Mouse (Mus musculus): ENCODE results near the gene Ly86.

Ly86 gene

DNA sequence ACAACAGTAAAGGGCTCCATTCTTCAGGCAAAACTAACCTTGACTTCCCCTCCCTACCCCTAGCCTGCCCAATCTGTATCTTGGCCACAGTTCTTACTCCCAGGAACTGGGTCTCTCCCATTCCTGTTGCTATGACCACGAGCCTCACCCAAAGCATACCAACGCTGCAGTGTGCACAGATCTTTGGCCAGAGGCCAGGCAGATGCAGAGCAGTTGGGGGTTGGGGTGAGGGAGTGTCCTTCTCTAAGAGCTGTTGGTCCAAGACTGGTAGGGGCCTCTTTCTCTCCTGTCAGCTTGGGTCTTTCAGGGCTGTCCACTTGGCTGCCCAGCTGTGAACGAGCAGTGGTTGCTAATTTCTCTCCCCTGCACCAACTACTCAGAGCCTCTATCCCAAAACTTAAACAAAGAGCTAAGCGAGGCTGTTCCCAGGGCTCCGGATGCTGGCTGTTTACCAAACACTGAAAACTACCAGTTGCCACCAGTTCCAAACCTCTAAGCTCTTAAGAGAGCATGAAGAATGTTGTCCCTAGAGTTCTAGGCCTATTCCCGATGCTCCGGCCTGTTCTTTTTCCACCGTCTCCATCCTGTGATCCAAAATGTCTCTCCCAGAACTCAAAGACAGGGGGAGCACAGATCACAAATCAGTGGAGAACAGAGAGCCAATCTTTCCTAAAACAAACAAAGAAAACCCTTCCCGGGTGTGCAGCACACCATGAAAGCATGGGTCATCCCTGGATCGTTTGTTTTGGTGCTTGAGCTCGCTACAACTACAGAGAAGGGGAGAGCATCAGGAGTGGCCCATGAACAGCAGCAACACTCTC is 112.2 kb downstream of the Ly86 start:
- peak; percentile 88 to 91 for DNase-seq (ENCODE audit: low spot score in 2 of 2)

DNA sequence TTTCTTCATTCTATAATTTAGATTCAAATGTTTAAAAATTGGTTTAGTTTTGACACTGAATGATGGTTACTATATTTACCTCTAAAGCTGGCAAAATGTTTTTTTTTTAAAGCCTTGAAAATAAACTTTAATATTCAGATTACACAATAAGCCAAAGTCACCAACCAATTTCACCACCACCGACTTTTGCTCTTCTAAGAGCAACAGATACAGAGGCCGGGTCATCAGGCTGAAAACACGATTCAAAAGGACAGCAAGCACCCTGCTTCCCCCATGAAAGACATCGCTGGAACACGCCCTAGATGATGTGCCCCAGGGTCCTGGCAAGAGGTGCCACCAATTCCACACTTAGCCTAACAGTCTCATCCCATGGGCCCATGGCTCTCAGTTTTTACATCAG is 113.5 kb downstream of the Ly86 start:
- DNase-seq (ENCODE audit: low spot score in 2 of 2): no peak

DNA sequence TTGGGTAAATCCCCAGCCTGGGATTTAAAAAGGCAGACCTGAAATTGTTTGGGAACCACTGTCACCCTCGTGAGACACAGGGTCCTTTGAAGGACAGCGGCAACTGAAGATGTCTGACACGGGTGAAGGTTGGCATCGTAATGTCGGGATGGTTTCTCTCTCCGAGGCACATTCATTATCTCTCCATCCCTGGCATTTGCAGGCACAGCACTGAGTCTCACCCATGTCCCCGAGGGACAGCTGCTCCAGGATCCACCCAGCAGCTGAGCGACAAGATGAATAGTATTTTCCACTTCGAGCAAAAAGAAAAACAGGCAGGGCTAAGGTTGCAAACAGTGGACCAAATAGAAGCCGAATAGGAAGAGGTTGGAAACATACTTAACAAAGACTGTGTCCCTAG is 114.0 kb downstream of the Ly86 start:
- DNase-seq (ENCODE audit: low spot score in 2 of 2): no peak

DNA sequence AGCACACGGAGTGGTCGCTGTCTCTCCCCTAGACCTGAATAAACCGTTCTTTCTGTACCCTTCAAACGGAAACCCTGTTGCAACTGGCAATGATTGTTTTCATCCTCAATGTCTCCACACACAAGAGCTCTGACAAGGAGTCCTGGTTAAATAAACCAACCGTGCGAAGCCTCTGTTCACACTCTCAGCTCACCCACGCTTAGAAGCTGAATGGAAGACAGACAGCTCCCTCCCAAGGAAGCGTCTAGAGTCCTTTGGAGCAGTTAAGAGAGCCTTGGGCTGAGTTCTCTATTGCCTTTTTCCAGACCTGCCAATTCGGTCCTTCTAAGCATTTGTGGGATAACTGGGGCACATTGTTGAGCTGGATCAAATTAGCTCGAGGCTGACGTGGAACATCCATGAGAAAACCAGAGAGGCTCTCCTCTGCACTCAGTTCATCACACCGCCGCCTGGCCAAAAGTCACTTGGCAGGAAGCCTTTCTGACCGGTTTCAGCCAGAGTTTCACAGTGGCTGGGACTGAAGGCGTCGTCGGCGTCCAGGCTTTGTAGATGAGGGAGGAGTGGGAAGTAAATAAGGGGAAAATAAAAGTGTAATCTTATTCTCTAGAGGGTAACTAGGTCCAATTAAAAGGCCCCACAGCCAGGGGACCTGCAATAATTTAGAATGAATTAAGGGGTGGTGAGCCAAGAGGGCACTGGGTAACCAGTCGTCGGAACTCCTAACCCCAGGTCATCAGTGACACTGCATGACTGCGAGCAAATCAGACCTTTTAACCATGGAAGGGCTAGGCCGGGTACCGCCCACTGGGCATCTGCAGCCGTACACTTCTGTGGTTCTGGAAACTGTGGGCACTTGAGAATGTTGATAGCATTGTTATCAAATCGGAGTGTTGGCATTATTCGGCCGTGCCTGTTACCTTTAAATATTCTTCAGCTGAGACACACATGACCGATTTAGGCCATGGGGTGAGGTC is 115.2 kb downstream of the Ly86 start:
- DNase-seq (ENCODE audit: low spot score in 2 of 2): no peak

DNA sequence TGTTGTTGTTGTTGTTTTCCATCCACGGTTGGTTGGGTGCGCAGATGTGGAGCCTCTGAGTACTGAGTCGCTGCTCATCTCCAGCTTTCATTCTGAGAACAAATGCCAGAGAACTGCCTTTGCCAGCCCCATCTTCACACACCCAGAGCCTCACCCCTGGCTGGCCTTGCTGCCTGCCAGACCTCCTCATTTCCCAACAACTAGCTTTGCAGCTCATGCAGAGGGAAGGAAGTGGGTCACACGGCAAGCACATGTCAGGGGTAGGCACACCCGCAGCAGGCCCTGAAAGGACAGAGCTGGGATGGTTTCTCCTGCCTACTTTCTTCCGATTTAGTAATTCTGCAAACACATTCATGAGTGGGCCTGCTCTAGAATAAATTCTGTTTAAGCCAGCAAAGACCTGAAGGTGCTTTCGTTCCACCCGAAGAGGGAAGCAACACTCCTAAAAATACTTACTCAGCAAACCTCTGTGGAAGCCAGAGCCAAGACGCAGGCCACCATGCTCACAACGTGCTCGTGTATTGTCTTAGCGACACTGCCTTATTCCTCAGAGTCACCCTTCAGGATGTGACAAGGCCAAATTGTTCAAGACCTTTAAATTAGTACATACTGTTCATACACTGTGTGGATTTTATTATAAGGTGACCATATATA is 117.2 kb downstream of the Ly86 start:
- peak in 1 of 2 experiments; percentile 40 for DNase-seq (ENCODE audit: low spot score in 2 of 2)

DNA sequence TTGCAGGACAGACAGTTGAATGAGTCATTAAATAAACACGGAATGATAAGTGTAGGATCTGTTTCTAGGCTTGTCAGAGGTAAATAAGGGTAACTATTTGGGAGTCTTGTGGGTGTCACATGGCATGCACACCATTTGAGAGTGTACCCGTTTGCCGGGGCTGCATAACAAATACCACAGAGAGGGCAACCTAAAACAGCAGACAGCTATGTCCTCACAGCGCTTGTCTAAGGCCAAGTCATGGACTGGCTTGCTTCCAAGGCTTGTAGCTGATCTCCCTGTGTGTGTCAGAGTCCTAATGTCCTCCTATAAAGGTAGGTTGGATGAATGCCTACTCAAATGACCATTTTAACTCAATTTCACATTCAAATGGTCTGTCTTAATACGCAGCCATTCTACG is 120.7 kb downstream of the Ly86 start:
- DNase-seq (ENCODE audit: low spot score in 2 of 2): no peak

DNA sequence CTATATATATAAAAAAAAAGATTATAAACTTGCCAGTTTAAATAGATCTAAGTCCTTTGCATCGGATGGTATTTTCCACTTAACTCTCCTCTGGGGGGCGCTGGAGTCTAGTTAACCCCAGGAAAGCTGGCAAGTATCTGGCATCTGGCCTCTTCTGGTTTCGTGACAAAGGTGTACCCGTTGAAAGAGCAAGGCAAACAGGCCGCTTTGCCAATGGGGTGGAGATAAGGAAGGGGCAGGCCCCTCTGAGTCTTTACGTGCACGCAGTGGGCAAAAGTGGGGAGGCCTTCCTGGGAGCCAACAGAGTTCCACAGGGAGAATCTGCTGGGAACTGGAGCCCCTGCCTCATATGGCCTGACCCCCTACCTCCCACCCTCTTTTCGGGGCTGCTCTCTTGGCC is 122.8 kb downstream of the Ly86 start:
- DNase-seq (ENCODE audit: low spot score in 2 of 2): peak; percentile 58 to 77

Data from right cerebral cortex, postnatal 10 days (tissue).